Mouse (Mus musculus) gastrocnemius, postnatal 25 days (tissue): ENCODE measurements at regions not wholly inside any gene's neighbourhood (a gene's known extent, or its start where the extent isn't known, plus 50 kb on each side); places are given as distances from the start of the nearest gene placed in this dataset.
"Not testable (repeated sequence)": the region's sequence is repeated elsewhere in the genome, so short reads cannot be mapped to it uniquely, and the experiment has no call there.

Source experiments
- DNase-seq: peaks from one replicate; pipeline ENCODE4 v3.0.0; 2022

GRCm38 (mm10) chr13:13888847-13889246 lies 65.4 kb upstream of the B3galnt2 start:
- not testable (repeated sequence) for DNase-seq

DNA sequence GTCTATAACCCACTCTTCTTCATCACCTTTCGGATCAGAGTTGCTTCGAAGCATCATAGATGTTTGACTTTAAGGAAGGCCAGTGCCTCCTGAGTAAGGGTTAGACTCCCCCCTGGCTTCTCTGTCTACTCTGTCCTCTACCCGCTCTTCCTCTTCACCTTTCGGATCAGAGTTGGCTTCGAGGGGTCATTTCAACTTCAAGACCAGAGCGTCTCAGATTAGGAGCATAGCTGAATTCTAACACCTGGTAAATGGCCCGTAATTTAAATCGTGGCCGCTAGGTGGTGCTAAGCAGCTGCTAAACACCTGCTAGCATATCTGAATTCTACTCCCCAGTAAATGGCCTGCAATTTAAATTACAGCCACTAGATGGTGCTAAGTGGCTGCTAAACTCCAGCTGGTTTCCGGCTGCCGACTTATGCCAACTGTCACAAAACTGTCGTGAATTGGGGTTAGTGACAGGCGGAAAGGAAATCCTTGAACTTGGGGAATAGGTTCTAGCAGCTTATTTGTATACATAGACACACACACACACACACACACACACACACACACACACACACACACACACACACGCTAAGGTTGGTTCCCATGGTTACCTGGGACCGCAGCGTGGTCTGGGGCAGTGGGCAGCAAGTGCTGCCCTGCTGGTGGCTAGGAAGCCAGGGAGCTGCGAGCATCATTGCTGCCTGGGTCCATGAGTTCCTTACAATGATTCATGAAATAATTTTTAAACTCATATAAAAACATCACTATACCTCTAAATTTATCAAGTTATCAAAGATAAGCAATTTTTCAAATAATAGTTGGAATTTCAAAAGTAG lies 64.8 kb upstream of the B3galnt2 start:
- DNase-seq = peak; percentile 88

DNA sequence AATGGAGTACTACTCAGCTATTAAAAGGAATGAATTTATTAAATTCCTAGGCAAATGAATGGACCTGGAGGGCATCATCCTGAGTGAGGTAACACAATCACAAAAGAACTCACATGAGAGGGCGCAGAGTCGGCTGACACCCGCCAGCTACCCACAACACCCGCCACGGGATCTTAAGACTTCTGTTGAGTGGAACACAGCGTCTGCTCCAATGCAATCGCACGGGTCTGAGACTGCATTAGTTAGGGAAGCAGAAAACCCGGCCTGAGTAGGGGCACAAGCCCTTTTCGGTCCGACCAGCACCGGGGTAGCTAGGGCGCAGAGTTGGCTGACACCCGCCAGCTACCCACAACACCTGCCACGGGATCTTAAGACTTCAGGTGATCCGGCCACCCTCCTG lies 52.1 kb upstream of the B3galnt2 start:
- DNase-seq = not testable (repeated sequence)
